Mouse (Mus musculus): ENCODE results near the gene Eloa.

Gene Eloa

DNA sequence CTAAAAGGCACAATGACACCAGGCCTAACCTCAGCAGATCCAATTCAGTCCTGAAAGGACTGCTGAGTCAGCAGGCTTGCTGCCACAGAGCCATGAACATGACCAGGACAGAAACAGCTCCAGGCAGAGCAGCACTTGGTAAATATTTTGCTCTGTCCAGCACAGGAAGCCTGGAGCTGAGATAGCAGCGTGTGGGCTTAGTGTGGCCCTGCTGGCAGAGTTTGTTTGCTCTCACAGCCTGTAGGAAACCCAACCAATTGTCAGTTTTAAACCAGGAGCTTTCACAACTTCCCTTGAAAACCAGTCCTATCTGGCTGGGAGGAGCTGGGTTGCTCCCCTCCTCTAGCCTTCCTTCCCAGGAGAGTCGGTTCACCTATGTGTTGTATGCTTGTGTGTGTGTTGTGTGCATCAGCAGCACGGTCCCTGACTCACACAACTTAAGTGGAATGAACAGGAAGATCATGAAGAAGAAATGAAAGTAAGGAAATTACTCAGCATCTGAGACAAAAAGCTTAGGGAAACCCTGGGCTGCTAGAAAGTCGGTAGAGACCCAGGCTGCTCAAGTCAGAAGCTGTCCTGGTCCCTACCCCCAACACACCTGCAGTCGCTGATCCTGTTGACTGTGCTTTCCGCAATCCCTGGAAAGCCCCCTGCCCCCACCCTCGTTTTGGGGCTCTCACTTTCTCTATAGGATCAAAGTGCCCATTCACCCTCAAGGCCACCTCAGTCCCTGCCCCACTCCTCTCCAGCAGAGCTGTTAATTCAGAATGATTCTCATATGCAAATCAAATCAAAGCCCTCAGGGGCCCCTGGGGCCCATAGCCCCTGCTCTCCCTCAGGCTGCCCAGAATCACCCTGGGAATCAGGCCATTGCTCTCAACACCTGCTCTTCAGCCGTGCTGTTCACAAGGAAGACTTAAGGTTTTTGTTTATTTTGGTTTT lies 9.7 kb upstream of the Eloa start:
- peak; percentile 71 for DNase-seq (ENCODE audit: low read depth, low spot score)

- DNase-seq (ENCODE audit: low read depth, low spot score) = no peak
Observed at GRCm38 (mm10) chr4:136028689-136029088, 7.1 kb upstream of the Eloa start.

- no peak for DNase-seq (ENCODE audit: low read depth, low spot score)
Observed at GRCm38 (mm10) chr4:136028132-136028564, 6.6 kb upstream of the Eloa start.

DNA sequence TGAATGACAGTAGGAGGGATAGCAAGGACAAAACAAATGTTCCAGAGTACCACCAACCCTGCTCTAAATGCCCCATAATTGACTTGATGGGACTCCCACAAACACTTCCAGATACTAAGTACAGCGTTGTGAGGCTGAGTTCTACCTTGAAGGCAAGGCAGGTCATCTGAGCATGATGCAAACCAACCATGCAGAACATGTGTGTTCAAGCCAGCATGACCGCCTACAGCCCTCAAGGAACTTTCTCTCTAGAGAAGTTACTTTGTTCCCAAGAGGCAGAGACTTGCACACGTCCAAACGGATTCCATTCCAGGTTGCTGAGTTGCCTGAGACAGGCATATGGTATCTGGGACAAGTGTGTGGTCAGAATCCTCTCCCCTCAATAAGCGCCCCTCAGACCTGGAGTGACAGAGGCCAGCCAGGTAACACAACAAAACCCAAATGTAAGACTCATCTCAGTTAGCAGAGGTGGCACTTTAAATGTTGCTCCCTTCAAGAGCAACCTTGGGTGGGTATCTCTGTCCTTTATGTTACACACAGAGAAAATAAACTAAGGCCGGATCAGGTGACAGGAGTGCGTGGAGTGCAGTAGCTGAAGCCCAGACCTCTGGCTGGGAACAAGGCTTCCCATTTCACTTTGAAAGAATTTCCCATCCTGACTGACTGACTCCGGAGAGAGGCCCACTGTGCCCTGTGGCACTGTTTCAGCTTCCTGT lies 6.0 kb upstream of the Eloa start:
- no peak for DNase-seq (ENCODE audit: low read depth, low spot score)

DNA sequence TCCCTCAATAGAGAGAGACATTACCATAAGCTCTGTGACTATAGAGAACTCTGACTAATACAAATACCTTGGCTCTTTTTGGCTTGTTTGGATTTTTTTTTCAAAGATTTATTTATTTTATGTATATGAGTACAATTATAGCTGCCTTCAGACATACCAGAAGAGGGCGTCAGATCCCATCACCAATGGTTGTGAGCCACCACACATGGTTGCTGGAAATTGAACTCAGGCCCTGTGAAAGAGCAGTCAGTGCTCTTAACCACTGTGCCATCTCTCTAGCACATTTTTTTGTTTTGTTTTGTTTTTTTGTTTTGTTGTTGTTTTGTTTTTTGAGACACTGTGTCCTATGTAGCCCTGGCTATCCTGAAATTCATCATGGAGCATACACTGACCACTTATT lies 3.8 kb upstream of the Eloa start:
- no peak for DNase-seq (ENCODE audit: low read depth, low spot score)

DNA sequence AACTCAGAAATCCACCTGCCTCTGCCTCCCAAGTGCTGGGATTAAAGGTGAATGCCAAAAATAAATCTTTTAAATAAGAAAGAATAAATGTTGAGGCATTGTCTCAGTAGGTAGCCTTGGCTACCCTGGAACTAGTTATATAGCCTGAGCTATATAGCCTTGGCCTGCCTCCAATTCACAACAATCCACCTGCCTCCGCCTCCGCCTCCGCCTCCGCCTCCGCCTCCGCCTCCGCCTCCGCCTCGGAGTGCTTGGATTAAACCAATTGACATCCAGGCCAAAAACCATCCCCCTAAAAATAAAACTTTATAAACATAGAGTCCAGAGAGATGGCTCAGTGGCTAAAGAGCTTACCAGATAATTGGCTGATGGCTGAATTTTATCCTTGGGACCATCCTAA lies 1.4 kb upstream of the Eloa start:
- no peak for DNase-seq (ENCODE audit: low read depth, low spot score)

GRCm38 (mm10) chr4:136020743-136021548 lies 617 bp downstream of the Eloa start:
- peak; percentile 32 for DNase-seq (ENCODE audit: low read depth, low spot score)

- no peak for DNase-seq (ENCODE audit: low read depth, low spot score)
Observed at GRCm38 (mm10) chr4:136016059-136016602, 5.4 kb downstream of the Eloa start.

DNA sequence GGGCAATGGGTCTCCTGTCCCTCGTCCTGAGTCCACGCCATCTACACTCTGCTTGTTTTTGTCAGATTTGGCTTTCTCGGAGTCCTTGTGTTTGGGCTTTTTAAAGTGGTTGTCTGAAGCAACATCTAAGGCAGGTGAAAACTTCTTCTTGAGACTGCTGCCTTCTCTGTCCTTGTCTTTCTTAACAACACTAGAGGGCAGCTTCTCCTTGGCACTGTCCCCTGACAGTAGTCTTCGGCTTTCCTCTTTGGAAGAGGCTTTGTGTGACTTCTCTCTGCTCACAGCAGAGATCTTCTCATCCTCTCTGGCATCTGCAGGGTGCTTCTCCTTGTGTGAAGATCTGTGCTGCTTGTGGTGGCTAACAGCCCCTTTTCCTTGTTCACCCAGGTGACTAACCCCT lies 11.0 kb downstream of the Eloa start:
- DNase-seq (ENCODE audit: low read depth, low spot score) = no peak

GRCm38 (mm10) chr4:136008782-136009447 lies 12.6 kb downstream of the Eloa start:
- DNase-seq (ENCODE audit: low read depth, low spot score) = no peak

GRCm38 (mm10) chr4:136006821-136007220 lies 14.7 kb downstream of the Eloa start:
- DNase-seq (ENCODE audit: low read depth, low spot score) = no peak

DNA sequence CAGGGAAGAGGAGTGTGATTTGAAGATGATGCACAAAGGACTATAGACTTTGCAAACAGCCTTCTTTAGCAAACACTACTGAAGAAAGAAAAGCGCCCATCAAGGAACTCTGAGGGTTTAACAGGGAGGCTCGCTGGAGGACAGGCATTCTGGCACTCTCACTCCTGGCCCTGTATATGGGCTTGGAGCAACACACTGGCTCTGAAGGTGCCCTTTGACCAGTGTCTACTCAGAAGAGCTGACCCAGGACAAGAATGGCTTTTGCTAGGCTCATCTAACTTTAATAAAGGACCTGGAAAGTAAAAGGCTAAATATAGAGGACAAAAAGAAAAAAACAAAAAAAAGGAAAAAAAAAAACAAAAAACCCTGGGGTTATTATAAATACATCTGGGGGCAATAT lies 16.6 kb downstream of the Eloa start:
- no peak for DNase-seq (ENCODE audit: low read depth, low spot score)

DNA sequence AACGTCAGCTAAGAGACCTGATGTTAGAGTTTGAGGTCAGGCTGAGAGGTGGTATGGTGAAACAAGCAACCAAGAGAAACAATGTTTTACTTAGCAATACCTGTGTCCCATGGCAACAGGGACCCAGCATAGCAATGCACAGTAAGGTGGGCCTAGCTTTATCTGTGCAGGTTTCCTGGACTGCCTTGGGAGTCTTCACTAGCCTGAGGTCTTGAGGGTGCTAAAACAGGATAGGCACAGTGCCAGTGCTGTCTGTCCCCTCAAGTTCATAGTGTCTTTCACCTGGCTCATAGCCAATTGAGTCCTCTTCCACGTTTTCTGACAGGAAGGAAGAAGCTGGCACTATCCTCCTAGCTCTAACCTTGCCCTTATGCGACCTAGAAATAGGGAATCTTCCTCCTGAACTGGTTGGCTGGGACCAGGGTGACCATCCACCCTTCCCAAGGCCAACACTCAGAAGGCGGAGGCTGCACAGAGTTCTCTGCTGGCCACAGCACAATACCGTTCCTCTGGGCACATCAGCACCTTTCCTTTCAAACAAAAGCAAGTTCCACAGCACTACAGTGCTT lies 17.4 kb downstream of the Eloa start:
- no peak for DNase-seq (ENCODE audit: low read depth, low spot score)

GRCm38 (mm10) chr4:135995118-135995517 lies 26.4 kb downstream of the Eloa start:
- DNase-seq (ENCODE audit: low read depth, low spot score) = no peak

GRCm38 (mm10) chr4:135993941-135994340 lies 27.6 kb downstream of the Eloa start:
- no peak for DNase-seq (ENCODE audit: low read depth, low spot score)

- no peak for DNase-seq (ENCODE audit: low read depth, low spot score)
Observed at GRCm38 (mm10) chr4:135987714-135988113, 33.8 kb downstream of the Eloa start.

- DNase-seq (ENCODE audit: low read depth, low spot score) = peak; percentile 97
Observed at GRCm38 (mm10) chr4:135986943-135987710, 34.4 kb downstream of the Eloa start, which contains the start of gene Pithd1. Gene Pithd1, minus strand, starts transcription at chr4:135987264.

DNA sequence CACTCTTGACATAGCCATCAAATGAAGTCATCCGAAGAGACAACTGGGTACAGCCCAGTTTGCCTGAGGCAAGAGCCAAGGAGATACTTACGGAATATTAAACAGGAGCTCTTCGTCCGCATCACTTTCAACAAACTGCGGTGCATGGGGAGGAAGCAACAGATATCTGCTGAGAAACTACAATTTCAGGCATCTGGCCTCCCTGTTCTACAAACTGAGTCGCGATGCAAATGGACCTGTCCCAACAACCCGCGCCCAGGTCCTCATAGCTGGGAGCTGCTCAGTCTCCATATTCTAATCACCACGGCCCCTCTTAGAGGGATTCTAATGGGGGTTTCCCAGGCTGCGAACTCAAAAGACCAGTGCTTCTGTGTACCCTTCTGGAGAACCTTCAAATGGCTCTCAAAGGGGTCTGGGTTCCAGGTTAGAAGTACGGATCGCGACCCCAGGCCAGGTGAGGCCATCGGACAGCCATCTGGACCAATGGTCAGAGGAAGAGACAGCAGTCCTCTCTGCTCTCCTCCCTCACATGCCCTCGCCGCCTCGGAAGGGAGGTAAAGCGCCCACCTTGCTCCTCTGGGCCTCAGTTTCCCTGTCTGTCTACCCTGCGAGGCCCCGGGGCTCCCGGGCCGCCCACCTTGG lies 35.1 kb downstream of the Eloa start:
- no peak for DNase-seq (ENCODE audit: low read depth, low spot score)

DNA sequence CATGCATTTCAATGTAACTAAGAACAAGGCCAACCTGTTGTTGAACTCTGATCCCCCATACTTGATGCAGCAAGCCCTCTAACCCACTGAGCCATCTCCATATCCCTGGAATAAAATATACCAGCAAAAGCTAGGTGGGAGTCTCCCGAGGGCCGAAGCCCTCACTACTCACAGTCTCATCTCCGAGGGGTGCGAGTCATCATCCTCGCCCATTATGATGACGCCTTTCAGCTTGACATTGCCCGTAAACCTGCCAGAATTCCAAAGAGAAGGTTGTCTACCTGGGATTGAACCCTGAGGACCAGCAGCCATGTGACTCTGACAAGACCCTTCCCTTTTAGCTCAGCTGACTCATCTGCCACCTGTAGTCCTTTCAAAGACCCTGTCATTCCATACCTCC lies 35.8 kb downstream of the Eloa start:
- no peak for DNase-seq (ENCODE audit: low read depth, low spot score)

Measured in ZHBTc4 (cell line).